Mouse (Mus musculus) liver, embryonic 16.5 days (tissue): ENCODE measurements around the gene Tspan13. TPM values are rescaled to one million over a fixed set of nuclear protein-coding genes. Genes with fewer than 3 reads are reported as not detected.

Experiments used
- ATAC-seq: fragments of 200-750 bp; cut with Nextera tagmentation; 2 replicates; pipeline ENCODE4 v1.8.0; 2017; ENCODE audit warnings: low read depth, mild to moderate bottlenecking, moderate number of reproducible peaks, moderate library complexity
- H3K27ac ChIP-seq: fragments of 300-500 bp; sonication (generic); 2 replicates; pipeline ENCODE4 v1.5.1; 2014; ENCODE audit warnings: mild to moderate bottlenecking, low read length
- H3K27me3 ChIP-seq: fragments of 300-500 bp; sonication (generic); 2 replicates; pipeline ENCODE4 v1.6.1; 2014; ENCODE audit warnings: low read depth, low read length, mixed read lengths; ENCODE audit not compliant: control insufficient read depth, insufficient read depth
- H3K36me3 ChIP-seq: fragments of 300-500 bp; sonication (generic); 2 replicates; pipeline ENCODE4 v1.6.1; 2014; ENCODE audit warnings: mild to moderate bottlenecking; ENCODE audit not compliant: control insufficient read depth, insufficient read depth
- H3K4me1 ChIP-seq: fragments of 300-500 bp; sonication (generic); 2 replicates; pipeline ENCODE4 v1.6.1; 2014; ENCODE audit warnings: low read depth, low read length, mixed read lengths; ENCODE audit not compliant: control insufficient read depth
- H3K4me2 ChIP-seq: fragments of 300-500 bp; sonication (generic); 2 replicates; pipeline ENCODE4 v1.6.1; 2014; ENCODE audit warnings: low read depth, low read length, mixed read lengths
- H3K4me3 ChIP-seq: fragments of 300-500 bp; sonication (generic); 2 replicates; pipeline ENCODE4 v1.5.1; 2014; ENCODE audit warnings: low read depth, mild to moderate bottlenecking, low read length
- H3K9ac ChIP-seq: fragments of 300-500 bp; sonication (generic); 2 replicates; pipeline ENCODE4 v1.6.1; 2014; ENCODE audit warnings: low read depth, low read length
- H3K9me3 ChIP-seq: fragments of 300-500 bp; sonication (generic); replicated peaks from 2 replicates; pipeline ENCODE4 v1.6.1; 2016; ENCODE audit warnings: low read length; ENCODE audit not compliant: control insufficient read depth
- WGBS: fragments of 180-500 bp; shearing (Covaris S2); extraction: QIAGEN DNeasy Blood & Tissue Kit; methylation state at CpG from one replicate; pipeline ENCODE4 v1.1.7; 2014; ENCODE audit not compliant: insufficient replicate concordance; 5-methylcytosine and 5-hydroxymethylcytosine counted together
- polyA plus RNA-seq: library from polyadenylated mRNA; unstranded; fragments of >200 nt; fragmentation: Nextera tagmentation; extraction: Ambion mirVana; gene quantifications from 2 replicates; pipeline ENCODE4 v1.2.1, GENCODE M21; 2015

Gene Tspan13
- polyA plus RNA-seq, 1 experiment from 2014 or later = 16.6 TPM

DNA sequence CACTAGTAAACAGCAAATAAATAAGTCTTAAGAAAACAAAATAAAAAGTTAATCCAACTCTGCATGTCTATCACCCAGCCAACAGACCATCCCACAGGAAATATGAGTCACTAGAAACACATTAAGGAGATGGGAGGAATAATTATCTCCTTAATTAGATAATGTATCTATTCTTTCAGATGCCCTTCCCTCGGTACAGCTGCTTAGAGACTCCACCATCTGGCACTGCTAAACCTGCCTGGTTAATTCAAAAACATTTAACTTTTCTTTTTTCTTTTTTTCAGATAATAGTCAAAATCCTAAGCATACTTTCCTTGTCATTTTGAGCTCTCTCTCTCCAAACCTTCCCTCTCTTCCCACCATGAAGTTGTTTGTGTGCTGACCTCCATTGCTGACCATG lies 23.6 kb upstream of the Tspan13 start:
- 42% methylated on average over 1 of the region's 1 CpGs for WGBS
- Histone ChIP-seq H3K9me3 (no peaks in the 10 kb centered on the region), H3K4me2 (no peak overlapping the region), H3K9ac (no peak overlapping the region), H3K4me1 (no peaks in the 10 kb centered on the region), H3K27ac (no peak overlapping the region), H3K27me3 (no peaks in the 10 kb centered on the region), H3K4me3 (no peak overlapping the region), H3K36me3 (no peaks in the 10 kb centered on the region)
- ATAC-seq = no peak

- Histone ChIP-seq H3K27ac (no peak overlapping the region), H3K27me3 (no peaks in the 10 kb centered on the region), H3K4me3 (no peak overlapping the region), H3K4me2 (no peak overlapping the region), H3K9me3 (no peaks in the 10 kb centered on the region), H3K4me1 (no peaks in the 10 kb centered on the region), H3K36me3 (no peaks in the 10 kb centered on the region), H3K9ac (no peak overlapping the region)
- WGBS = 11% methylated on average over 2 of the region's 2 CpGs
- ATAC-seq = no peak
Measured at GRCm38 (mm10) chr12:36057699-36058098, 15.4 kb upstream of the Tspan13 start.

GRCm38 (mm10) chr12:36050276-36050675 lies 8.0 kb upstream of the Tspan13 start:
- Histone ChIP-seq H3K9me3 (no peaks in the 10 kb centered on the region), H3K36me3 (no peaks in the 10 kb centered on the region), H3K9ac (no peak overlapping the region), H3K4me2 (no peak overlapping the region), H3K4me1 (no peaks in the 10 kb centered on the region), H3K27me3 (no peaks in the 10 kb centered on the region), H3K27ac (no peak overlapping the region), H3K4me3 (no peak overlapping the region)
- no peak for ATAC-seq
- 52% methylated on average over 1 of the region's 1 CpGs for WGBS

- Histone ChIP-seq H3K27ac (no peak overlapping the region), H3K9me3 (no peaks in the 10 kb centered on the region), H3K36me3 (no peaks in the 10 kb centered on the region), H3K27me3 (no peaks in the 10 kb centered on the region), H3K4me2 (no peak overlapping the region), H3K9ac (no peak overlapping the region), H3K4me3 (no peak overlapping the region), H3K4me1 (no peaks in the 10 kb centered on the region; the same call in 1 of the 2 replicates)
- ATAC-seq = no peak
- 68% methylated on average over 2 of the region's 2 CpGs for WGBS
Measured at GRCm38 (mm10) chr12:36047593-36047992, 5.3 kb upstream of the Tspan13 start.

DNA sequence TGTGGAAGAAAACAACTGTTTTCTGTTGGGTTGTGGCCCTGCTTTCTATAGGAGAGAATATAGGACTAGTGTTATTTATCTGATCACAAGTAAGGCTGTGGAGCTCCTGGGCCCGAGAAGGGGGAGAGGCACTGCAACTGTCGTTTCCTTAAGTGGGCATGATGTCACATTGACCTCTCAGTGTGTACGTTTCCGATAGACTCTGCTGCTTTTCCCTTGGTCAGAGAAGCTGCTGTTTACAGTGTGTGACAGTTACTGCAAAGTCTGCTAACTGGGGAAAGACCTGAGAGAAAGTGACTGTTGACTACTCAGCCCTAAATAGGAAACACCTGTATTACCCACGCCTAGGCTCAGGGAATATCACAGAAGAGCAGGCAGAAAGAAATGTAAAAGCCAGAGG lies 3.9 kb upstream of the Tspan13 start:
- Histone ChIP-seq H3K36me3 (no peaks in the 10 kb centered on the region), H3K9me3 (no peaks in the 10 kb centered on the region), H3K27me3 (no peaks in the 10 kb centered on the region), H3K9ac (no peak overlapping the region), H3K4me2 (no peak overlapping the region), H3K27ac (no peak overlapping the region), H3K4me1 (peaks cover 8% of the 10 kb centered on the region; the same call in 1 of the 2 replicates), H3K4me3 (no peak overlapping the region)
- 8% methylated on average over 5 of the region's 5 CpGs for WGBS
- ATAC-seq = no peak

DNA sequence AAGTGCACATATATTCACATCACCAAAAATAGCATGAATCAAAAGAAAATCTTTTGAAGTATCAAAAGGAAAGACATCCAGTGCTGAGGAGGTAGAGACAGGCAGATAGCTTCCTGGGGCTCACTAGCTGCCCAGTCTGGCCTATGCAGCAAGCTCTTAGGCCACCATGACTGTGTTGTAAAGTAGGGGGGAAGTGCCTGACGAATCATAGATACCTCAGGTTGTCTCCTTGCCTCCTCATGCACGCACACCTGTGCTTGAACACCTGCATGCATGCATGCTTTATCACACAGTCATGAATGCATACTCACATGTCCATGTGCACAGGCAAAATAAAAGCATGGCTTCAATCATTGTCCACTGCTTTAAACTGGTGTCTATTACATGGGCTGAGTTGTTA lies 2.4 kb upstream of the Tspan13 start:
- WGBS = 56% methylated on average over 2 of the region's 2 CpGs
- H3K4me1 ChIP-seq = peaks cover 10% of the 10 kb centered on the region; the same call in 1 of the 2 replicates
- no peaks in the 10 kb centered on the region for H3K9me3 ChIP-seq
- H3K4me2 ChIP-seq = no peak overlapping the region
- no peaks in the 10 kb centered on the region for H3K36me3 ChIP-seq
- H3K27me3 ChIP-seq = no peaks in the 10 kb centered on the region
- H3K27ac ChIP-seq = no peak overlapping the region
- H3K9ac ChIP-seq = no peak overlapping the region
- no peak overlapping the region for H3K4me3 ChIP-seq
- no peak for ATAC-seq

DNA sequence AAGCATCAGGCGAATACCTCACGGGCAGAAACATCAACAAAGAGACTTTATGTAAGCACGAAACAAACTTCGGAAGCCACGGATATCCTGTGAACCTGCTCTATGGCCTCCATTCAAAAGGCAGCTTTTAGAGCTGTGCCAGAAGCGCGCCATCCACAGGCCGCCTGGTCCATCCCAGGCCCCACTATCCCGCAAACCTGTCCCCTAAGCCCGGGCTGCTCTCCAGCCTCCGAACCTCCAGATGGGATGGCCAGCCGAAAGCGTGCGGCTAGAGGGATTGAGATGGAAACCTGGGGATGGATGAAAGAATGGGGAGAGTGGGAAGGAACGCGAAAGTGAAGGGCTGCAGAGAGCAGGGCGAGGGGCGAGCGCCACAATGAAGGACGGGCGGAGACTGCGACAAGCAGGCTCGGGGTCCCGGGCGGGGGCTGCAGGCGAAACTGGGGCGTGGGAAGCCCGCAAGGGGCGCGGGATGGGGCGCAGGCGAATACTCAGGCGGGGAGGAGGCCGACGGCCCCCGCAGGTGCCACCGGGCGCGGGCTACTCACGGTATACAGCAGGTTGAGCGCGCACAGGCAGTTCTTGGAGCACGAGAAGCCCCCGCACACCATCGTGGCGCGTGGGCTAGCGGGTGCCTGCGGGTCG lies 475 bp downstream of the Tspan13 start:
- Histone ChIP-seq H3K9me3 (no peaks in the 10 kb centered on the region), H3K27ac (no peak overlapping the region), H3K27me3 (no peaks in the 10 kb centered on the region), H3K4me3 (peak overlapping the region; percentile 77), H3K9ac (peak overlapping the region; percentile 69), H3K36me3 (no peaks in the 10 kb centered on the region), H3K4me1 (peaks cover 10% of the 10 kb centered on the region; the same call in 1 of the 2 replicates), H3K4me2 (peak overlapping the region; percentile 94)
- ATAC-seq = peak; percentile 37
- WGBS = under 1% methylated on average over 44 of the region's 50 CpGs

DNA sequence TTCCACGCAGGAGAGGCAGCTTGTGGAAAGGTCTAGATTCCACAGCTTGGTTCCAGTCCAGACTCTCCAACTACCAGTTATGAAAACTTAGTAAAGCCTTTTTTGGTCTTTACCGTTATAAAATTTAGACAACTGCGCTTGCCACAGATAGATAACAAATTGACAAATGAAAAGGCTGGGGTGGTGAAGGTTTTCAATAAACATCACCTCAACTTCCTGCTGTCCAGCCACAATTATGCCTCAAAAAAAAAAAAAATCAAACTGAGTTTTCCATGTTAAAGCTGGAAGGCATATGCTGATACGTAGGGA lies 1.1 kb downstream of the Tspan13 start:
- WGBS = 16% methylated on average over 4 of the region's 4 CpGs
- Histone ChIP-seq H3K4me3 (peak overlapping the region; percentile 77), H3K4me1 (peaks cover 10% of the 10 kb centered on the region; the same call in 1 of the 2 replicates), H3K36me3 (no peaks in the 10 kb centered on the region), H3K9ac (no peak overlapping the region), H3K4me2 (peak overlapping the region; percentile 94), H3K9me3 (no peaks in the 10 kb centered on the region), H3K27ac (no peak overlapping the region), H3K27me3 (no peaks in the 10 kb centered on the region)
- ATAC-seq = no peak

DNA sequence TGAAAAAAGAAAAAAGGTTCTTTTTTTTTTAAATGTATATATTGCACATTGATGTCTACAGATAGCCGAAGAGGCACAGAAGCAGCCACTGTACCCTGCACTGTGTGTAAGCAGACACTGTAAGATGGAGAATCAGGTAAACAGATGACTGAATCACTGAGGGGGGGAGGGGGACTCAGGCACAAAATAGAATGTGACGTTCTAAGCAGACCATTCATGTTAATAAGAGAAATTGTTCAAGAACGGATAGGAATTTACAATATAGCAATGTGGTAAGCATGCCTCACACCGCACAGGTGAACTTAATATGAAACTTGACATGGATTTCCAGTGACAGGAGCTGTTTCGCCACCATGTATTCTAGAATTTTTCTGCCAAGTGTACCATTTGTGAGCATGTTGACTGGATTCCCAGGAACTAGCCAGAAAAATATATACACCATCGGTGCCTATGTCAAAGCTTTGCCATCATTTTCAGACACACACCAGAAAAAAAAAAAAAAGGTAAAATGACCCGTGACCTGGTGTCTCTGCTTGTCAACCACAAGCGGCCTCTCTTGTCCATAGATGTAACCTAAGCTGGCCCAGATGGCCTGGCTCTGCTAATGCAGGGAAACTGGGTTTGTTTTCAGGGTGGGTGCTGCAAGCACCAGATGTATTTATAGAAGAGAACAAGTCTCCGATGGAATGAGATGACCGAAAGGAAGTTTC lies 1.6 kb downstream of the Tspan13 start:
- Histone ChIP-seq H3K9me3 (no peaks in the 10 kb centered on the region), H3K4me2 (peak overlapping the region; percentile 94), H3K4me3 (no peak overlapping the region; the same call in 1 of the 2 replicates), H3K4me1 (peaks cover 10% of the 10 kb centered on the region; the same call in 1 of the 2 replicates), H3K27me3 (no peaks in the 10 kb centered on the region), H3K36me3 (no peaks in the 10 kb centered on the region), H3K9ac (no peak overlapping the region), H3K27ac (no peak overlapping the region)
- ATAC-seq = no peak
- 52% methylated on average over 10 of the region's 10 CpGs for WGBS
